Mouse (Mus musculus) activated CD4-positive, CD25-positive, alpha-beta regulatory T cell, adult 4 months (primary cell): ENCODE results near the gene 9130008F23Rik. TPM values are rescaled to one million over a fixed set of nuclear protein-coding genes. Genes with fewer than 3 reads are reported as not detected.

Experiments used
- ATAC-seq: one replicate; pipeline ENCODE4 v1.8.0; 2017
- polyA plus RNA-seq, 2 experiments: library from polyadenylated mRNA; unstranded; fragments of 100-300 nt; shearing (Covaris generic); gene quantifications; one replicate each; pipeline ENCODE4 v1.2.1; 2017

Gene 9130008F23Rik
- polyA plus RNA-seq = not detected

DNA sequence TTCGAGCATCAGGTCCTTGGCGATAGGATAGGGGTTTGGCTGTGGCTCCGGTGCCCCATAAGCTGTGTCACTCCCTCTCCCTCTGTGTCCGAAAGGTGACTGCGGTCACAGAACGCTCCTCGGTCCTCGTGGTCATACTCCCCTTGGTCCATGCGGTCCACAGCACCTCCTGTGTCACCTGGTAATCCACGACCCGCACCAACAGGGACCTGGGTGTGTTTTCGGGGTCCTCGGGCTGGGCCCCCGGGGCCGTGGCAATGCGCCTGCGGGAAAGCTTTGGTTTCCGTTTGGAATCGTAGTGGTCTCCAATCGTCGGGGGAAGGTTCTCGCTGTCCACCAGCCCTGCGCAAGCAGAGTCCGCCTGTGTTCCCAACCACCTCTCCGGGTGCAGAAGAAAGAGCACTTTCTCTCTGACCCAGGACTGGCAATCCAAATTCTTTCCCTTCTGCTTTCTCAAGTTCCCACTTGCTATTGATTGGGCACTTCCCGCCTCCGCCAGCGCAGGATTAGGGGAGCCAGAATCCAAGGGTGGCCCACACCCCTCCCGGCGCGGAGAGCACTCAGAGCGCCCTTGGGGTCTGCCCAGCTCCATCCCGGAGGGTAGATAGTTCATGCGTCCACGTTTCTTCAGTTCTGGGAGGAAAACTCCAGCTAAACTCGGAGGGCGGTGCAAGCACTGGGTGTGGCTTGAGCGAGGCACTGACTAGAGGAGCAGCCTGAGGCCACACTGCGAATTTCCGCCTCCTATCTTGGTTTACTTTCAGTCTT is at the start of gene 9130008F23Rik:
9130008F23Rik (minus strand) TSS at position 636 of the 768 bp plus-strand sequence.
- no peak for ATAC-seq

- no peak for ATAC-seq
Measured at GRCm38 (mm10) chr17:40915499-40915898, 35.1 kb upstream of the 9130008F23Rik start.

DNA sequence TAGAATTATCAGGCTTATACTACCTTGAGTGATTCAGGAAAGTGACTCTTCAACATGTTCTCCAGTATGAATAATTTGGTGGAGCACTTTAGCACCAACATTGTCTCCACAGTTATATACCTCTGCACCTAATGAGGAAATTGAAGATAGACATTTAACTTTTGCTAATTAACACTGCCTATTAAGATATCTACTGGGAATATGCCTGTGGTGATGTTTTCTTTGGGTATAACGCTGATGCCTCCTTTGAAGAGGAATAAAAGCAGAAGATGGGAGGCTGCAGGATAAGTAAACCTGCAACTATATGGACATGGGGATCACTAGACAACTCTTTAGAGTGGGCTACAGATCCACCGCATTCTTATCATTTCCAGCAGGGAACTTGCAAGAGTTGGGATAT is 33.9 kb upstream of the 9130008F23Rik start, which contains the start of gene Glyatl3:
Glyatl3 (minus strand) TSS at position 101 of the 400 bp plus-strand sequence.
- no peak for ATAC-seq

- no peak for ATAC-seq
Measured at GRCm38 (mm10) chr17:40904721-40905154, 24.4 kb upstream of the 9130008F23Rik start.

DNA sequence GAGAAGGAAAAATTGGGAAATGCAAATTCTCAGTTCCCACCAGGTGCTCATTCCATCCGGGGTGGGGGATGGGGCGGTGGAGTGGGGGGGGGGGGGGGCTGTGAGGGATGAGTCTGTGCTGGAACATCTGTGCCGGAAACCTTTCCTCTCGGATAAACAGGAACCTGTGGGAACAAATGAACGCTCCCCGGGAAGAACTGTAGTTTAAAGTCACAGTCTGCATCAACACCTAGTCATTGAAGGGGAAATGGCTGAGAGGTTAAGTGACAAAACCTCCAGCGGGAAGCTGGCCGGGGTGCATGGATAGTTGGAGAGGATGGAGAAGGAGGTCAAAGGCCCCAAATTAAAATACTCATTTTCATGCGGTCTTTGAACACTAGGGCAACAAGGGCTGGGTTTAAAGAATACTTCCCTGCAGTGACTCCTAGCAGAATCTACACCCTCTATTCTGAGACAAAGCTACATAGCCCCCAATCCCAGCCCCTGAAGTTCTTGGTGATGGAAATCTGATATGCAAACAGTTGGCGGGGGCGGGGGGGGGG is 23.8 kb upstream of the 9130008F23Rik start:
- no peak for ATAC-seq

GRCm38 (mm10) chr17:40903345-40903744 is 23.0 kb upstream of the 9130008F23Rik start:
- no peak for ATAC-seq

- ATAC-seq = no peak
Measured at GRCm38 (mm10) chr17:40899783-40900363, 19.5 kb upstream of the 9130008F23Rik start.

- no peak for ATAC-seq
Measured at GRCm38 (mm10) chr17:40896863-40897262, 16.5 kb upstream of the 9130008F23Rik start.

- ATAC-seq = no peak
Measured at GRCm38 (mm10) chr17:40887849-40888536, 7.6 kb upstream of the 9130008F23Rik start.

DNA sequence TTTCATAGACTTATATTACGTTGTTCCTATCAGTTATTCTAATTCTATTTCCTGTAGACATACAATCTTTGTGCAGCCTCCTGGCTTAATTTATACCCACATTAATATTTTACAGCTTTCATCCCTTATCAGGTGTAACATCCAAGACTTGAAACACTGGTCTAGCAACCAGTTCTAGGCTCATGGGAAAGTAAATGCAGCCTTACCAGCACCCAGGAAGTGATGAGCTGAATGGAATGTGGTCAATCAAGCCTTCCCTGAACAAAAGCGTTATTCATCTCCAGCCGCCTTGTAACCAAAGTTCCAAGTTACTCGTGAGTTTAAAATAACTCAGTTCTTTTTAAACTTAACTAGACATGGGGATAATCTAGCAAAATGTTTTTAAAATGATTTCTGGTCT is 4.8 kb upstream of the 9130008F23Rik start:
- no peak for ATAC-seq

GRCm38 (mm10) chr17:40882172-40882571 is 1.8 kb upstream of the 9130008F23Rik start:
- ATAC-seq = no peak

- no peak for ATAC-seq
Measured at GRCm38 (mm10) chr17:40879528-40879923, 833 bp downstream of the 9130008F23Rik start.

DNA sequence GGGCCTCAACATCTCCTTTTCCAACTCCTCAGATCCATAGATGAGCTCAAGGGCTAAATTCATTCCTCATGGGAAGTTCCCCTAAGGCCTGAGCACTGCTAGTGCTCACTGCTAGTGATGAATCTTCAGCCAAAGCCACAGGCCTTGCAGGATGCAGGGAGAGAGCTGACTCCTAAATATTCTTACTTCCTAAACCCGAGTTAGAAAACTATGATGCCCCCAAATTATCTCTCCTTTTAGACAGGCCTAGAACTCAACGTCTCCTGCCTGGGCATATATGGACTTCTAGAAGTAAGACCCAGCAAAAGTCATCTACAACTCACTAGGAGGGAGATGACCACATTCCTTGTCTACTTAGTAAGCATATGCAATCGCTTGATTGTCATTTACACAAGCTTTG is 2.6 kb downstream of the 9130008F23Rik start:
- ATAC-seq = no peak

GRCm38 (mm10) chr17:40875568-40875967 is 4.8 kb downstream of the 9130008F23Rik start:
- ATAC-seq = no peak

DNA sequence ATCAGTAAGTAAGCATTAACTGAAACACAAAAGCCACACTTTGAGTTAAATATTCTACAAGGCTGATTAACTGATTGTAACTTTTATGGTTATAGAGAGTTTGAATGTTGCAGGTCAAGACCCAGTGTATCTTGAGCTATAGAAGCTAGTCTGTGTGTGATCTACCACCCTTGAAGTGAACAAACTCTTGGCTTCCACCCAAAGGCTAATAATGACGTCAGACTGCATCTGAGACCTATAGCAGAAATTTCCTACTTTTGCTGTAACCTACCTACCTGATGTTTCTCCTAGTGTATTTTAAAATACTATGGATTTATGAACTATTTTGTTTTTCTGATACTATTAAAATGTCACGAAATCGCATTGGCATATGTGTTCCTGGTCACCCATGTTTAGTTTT is 5.7 kb downstream of the 9130008F23Rik start:
- no peak for ATAC-seq

- no peak for ATAC-seq
Measured at GRCm38 (mm10) chr17:40873582-40874011, 6.8 kb downstream of the 9130008F23Rik start.

- no peak for ATAC-seq
Measured at GRCm38 (mm10) chr17:40872626-40873025, 7.7 kb downstream of the 9130008F23Rik start.

GRCm38 (mm10) chr17:40868952-40869747 is 11.2 kb downstream of the 9130008F23Rik start:
- no peak for ATAC-seq

DNA sequence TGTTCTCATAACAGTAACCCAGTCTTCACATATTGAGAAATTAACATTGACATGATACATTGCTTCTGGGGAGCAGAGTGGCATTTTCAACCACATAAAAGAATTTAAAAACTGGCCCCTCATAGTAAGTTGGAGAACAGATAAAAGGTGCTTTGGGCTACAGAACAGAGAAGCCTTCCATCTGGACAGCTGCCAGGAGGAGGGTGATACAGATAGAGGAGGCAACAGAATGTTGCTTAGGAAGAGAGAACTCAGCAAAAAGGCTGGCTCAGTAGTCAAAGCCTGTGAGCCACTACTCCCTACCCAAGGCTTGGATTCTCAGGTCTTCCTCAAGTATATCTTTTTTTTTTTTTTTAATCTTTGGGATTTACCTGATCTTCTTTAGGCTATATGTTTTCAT is 25.3 kb downstream of the 9130008F23Rik start:
- ATAC-seq = no peak

GRCm38 (mm10) chr17:40837308-40837707 is 43.1 kb downstream of the 9130008F23Rik start:
- ATAC-seq = no peak

DNA sequence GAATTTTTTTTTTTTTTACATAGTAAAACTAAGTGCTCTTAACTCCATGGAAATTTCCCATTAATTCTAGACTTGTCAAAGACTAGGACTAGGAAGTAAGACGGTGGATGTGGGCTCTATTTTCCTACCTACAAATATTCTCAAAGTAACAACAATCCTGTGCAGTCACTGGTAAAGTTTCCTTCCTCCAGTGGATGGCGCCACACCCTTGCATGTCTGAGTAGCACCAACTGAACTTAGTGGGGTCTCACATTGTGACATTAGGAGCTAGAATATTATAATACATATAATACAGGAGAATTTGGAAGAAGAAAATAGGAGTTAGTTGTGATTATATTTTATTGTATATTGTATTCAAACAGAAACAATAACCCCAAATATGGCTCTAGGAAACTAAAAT is 48.5 kb downstream of the 9130008F23Rik start:
- ATAC-seq = no peak
